Mouse (Mus musculus): ENCODE data around the gene Iqschfp. TPM values are rescaled to one million over a fixed set of nuclear protein-coding genes. Genes with fewer than 3 reads are reported as not detected.
A peak's percentile ranks its signal among the peaks of the same experiment; 100 is the strongest.

The Iqschfp gene
- polyA plus RNA-seq, 1 experiment from 2014 or later: not detected

- no peak for ATAC-seq (replicated peaks; ENCODE audit: low FRiP score)
These were observed 770.4 kb downstream of the Iqschfp start for GRCm38 (mm10) chr3:68662386-68662785.

GRCm38 (mm10) chr3:68664337-68664736 is 772.3 kb downstream of the Iqschfp start:
- ATAC-seq (replicated peaks; ENCODE audit: low FRiP score): no peak
- no peak overlapping the region for H3K4me2 ChIP-seq
- H3K9ac ChIP-seq: no peak overlapping the region
- WGBS: 80% methylated on average over 6 of the region's 6 CpGs
- 0 out of 2 replicates have a peak overlapping the region, but pooled peaks have one; percentile 20 for H3K27ac ChIP-seq
- H3K4me1 ChIP-seq: no peaks in the 10 kb centered on the region
- no peaks in the 10 kb centered on the region for H3K9me3 ChIP-seq (replicated peaks)
- no peaks in the 10 kb centered on the region for H3K27me3 ChIP-seq
- H3K4me3 ChIP-seq (replicated peaks): no peak overlapping the region
- H3K36me3 ChIP-seq: no peaks in the 10 kb centered on the region

More at GRCm38 (mm10) chr3:68662386-68662785, 770.4 kb downstream of the Iqschfp start:
- 65% methylated on average over 5 of the region's 5 CpGs for WGBS
- no peak overlapping the region for H3K4me3 ChIP-seq (replicated peaks)
- H3K9ac ChIP-seq: no peak overlapping the region
- H3K9me3 ChIP-seq (replicated peaks): no peaks in the 10 kb centered on the region
- no peak overlapping the region for H3K4me2 ChIP-seq
- no peak overlapping the region for H3K27ac ChIP-seq
- H3K4me1 ChIP-seq: peaks cover 5% of the 10 kb centered on the region
- H3K27me3 ChIP-seq: no peaks in the 10 kb centered on the region
- H3K36me3 ChIP-seq: no peaks in the 10 kb centered on the region

DNA sequence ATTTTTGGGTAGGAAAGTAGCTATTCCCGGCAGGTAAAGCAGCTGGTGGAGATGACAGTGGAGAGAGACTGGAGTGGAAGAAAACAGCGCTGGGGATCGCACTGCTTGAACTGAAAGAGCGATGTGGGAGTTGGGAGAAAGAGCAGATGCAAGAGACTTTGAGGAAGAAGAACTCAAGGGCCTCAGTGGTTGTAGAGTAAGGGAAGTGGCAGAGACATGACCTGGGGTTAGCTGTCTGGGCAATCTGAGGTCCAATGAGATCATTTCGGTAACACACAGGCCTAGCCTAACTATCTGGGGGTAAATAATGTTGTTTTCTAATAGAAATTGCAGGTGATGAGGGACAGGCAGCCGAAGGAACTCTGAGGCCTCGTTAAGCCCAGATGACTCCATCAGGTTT is 774.3 kb downstream of the Iqschfp start:
- ATAC-seq (replicated peaks; ENCODE audit: low FRiP score): no peak
- no peaks in the 10 kb centered on the region for H3K4me1 ChIP-seq
- no peak overlapping the region for H3K4me3 ChIP-seq (replicated peaks)
- H3K27me3 ChIP-seq: no peaks in the 10 kb centered on the region
- H3K36me3 ChIP-seq: no peaks in the 10 kb centered on the region
- H3K4me2 ChIP-seq: no peak overlapping the region
- no peak overlapping the region for H3K9ac ChIP-seq
- no peak overlapping the region for H3K27ac ChIP-seq
- no peaks in the 10 kb centered on the region for H3K9me3 ChIP-seq (replicated peaks)
- WGBS: 89% methylated on average over 7 of the region's 7 CpGs

- H3K4me1 ChIP-seq: no peaks in the 10 kb centered on the region
- 67% methylated on average over 1 of the region's 1 CpGs for WGBS
- H3K27ac ChIP-seq: no peak overlapping the region
- H3K36me3 ChIP-seq: no peaks in the 10 kb centered on the region
- H3K27me3 ChIP-seq: no peaks in the 10 kb centered on the region
- peak; percentile 59; the same call in 1 of the 2 replicates for ATAC-seq (replicated peaks; ENCODE audit: low FRiP score)
- no peak overlapping the region for H3K4me2 ChIP-seq
- no peak overlapping the region for H3K9ac ChIP-seq
- H3K9me3 ChIP-seq (replicated peaks): no peaks in the 10 kb centered on the region
- no peak overlapping the region for H3K4me3 ChIP-seq (replicated peaks)
These were observed 775.8 kb downstream of the Iqschfp start for GRCm38 (mm10) chr3:68667852-68668251.

DNA sequence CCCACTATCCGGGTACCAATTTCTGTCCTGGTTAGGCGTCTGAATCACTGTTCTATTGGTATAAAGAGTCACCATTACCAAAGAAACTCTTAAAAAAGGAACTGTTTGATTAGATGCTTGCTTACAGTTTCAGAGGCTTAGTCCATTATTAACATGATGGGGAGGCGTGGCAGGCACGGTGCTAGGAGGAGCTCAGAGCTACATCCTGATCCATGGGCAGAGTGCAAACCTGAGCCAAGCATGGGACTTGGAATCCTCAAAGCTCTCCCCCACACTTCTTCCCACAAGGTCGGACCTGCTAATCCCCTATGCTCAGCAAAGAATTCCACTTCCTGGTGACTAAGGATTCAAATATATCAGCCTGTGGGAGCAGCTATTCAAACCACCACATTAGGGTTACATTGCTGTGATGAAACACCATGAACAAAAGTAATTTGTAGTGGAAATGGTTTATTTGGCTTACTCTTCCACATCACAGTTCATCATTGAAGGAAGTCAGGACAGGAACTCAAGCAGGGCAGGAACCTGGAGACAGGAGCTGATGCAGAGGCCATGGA is 777.5 kb downstream of the Iqschfp start:
- no peak overlapping the region for H3K4me2 ChIP-seq
- ATAC-seq (replicated peaks; ENCODE audit: low FRiP score): no peak; the same call in 1 of the 2 replicates
- no peak overlapping the region for H3K4me3 ChIP-seq (replicated peaks)
- H3K4me1 ChIP-seq: no peaks in the 10 kb centered on the region
- no peaks in the 10 kb centered on the region; the same call in 1 of the 2 replicates for H3K9me3 ChIP-seq (replicated peaks)
- WGBS: 81% methylated on average over 5 of the region's 5 CpGs
- H3K27ac ChIP-seq: no peak overlapping the region
- no peaks in the 10 kb centered on the region for H3K27me3 ChIP-seq
- no peaks in the 10 kb centered on the region for H3K36me3 ChIP-seq
- H3K9ac ChIP-seq: no peak overlapping the region

GRCm38 (mm10) chr3:68674721-68675120 is 782.7 kb downstream of the Iqschfp start:
- Histone ChIP-seq H3K27ac (peak overlapping the region; percentile 59), H3K27me3 (no peaks in the 10 kb centered on the region), H3K9ac (no peak overlapping the region), H3K4me3 (replicated peaks) (no peak overlapping the region), H3K4me2 (no peak overlapping the region), H3K4me1 (peaks cover 14% of the 10 kb centered on the region; the same call in 1 of the 2 replicates), H3K9me3 (replicated peaks) (no peaks in the 10 kb centered on the region; the same call in 1 of the 2 replicates), H3K36me3 (no peaks in the 10 kb centered on the region)
- 29% methylated on average over 2 of the region's 2 CpGs for WGBS
- peak; percentile 67 for ATAC-seq (replicated peaks; ENCODE audit: low FRiP score)

DNA sequence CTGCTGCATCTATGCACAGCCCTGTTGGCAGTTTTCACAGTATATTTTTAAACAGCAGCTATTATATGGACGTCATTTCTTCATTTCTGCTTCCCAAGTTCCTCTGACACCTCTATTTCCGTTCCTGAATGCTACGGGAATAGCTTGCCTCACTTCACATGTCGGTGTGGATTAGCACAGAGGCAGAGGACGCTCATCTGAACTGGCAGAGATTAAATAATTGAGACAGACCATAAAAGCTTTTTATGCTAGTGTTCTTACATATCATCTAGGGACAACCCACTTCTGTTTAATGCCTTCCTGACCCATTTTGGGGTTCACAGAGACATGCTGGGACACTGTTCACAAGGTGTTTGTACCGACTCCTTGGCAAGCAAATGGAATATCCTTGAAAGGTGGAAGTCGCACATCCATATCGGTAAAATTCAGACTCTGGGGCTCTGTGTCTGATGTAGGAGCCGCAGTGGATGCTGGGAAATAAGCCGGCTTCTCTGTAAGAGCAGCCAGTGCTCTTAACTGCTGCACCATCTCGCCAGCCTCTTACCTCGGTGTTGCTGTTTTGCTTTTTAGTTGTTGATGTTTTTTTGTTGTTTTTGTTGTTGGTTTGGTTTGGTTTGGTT is 783.3 kb downstream of the Iqschfp start:
- no peak overlapping the region for H3K9ac ChIP-seq
- H3K36me3 ChIP-seq: no peaks in the 10 kb centered on the region
- peaks cover 14% of the 10 kb centered on the region; the same call in 1 of the 2 replicates for H3K4me1 ChIP-seq
- H3K4me2 ChIP-seq: no peak overlapping the region
- H3K27ac ChIP-seq: peak overlapping the region; percentile 59
- no peak for ATAC-seq (replicated peaks; ENCODE audit: low FRiP score)
- 76% methylated on average over 12 of the region's 12 CpGs for WGBS
- H3K4me3 ChIP-seq (replicated peaks): no peak overlapping the region
- no peaks in the 10 kb centered on the region for H3K27me3 ChIP-seq
- no peaks in the 10 kb centered on the region; the same call in 1 of the 2 replicates for H3K9me3 ChIP-seq (replicated peaks)

Other genes starting within 250 kb of the Iqschfp start
- not detected in 2 replicates for gene Iqcj, start within 50 bp of the Iqschfp start, polyA plus RNA-seq (2015; fragmentation: Nextera tagmentation; extraction: Ambion mirVana)
- gene Schip1, start 172.6 kb downstream of the Iqschfp start, polyA plus RNA-seq (2015; fragmentation: Nextera tagmentation; extraction: Ambion mirVana): 51.3 and 52.4 TPM in 2 replicates

All from kidney, embryonic 15.5 days (tissue).